Mouse (Mus musculus): Measurements from ENCODE around the gene Zcchc3. TPM values are rescaled to one million over a fixed set of nuclear protein-coding genes. Genes with fewer than 3 reads are reported as not detected.
A peak's percentile ranks its signal among the peaks of the same experiment; 100 is the strongest.

Gene Zcchc3
- polyA plus RNA-seq, 1 experiment = not detected

DNA sequence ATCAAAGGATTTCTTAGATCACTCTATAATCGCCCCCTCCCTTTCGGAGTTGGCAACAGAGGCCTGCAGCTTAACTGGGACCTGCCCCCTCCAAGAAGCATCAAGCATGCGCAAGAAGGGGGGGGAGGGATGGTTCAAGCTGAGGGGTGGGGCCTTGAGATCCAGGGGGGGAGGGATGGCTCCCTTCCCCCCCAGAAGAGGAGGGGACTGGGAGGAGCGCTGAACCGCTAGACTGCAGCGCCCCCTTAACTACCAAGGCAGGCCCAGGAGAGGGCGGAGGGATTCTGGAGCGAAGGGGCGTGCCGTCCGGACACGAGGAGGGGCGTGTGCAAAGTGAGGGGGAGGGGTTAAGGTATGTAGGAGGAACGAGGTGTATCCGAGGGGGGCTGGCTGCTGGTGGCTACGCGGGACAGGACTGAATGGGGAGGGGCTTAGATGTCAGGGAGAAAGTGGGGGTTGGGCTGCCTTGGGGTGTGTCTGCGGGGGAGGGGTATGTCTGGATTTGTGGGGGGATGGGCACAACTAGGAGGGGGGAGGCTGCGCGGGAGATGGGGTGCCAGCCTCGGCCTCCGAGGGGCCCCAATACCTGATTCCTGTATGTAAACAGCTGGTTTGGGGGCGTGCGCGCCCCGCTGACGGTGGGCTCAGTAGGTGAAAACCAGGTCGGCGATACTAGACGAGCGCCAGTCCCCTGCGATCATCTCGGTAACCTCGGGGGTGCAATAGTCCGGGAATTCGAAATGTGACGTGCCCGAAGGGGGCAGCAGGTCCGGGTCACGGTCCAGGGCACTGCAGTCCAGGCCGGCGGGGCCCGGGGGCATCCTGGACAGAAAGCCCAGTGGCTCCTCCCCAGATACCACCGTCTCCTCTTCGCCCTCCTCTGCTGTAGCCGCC is 18.5 kb downstream of the Zcchc3 start:
- Histone ChIP-seq H3K79me3 (ENCODE audit: low read depth) (no peaks in the 10 kb centered on the region), H3K79me2 (ENCODE audit: control insufficient read depth, insufficient read depth) (peaks cover 6% of the 10 kb centered on the region), H3ac (ENCODE audit: control insufficient read depth, insufficient read length, low read depth) (peak overlapping the region; percentile 12), H3K27me3 (ENCODE audit: control insufficient read depth, insufficient read depth, insufficient read length) (no peaks in the 10 kb centered on the region), H3K36me3 (ENCODE audit: control insufficient read depth, insufficient read depth) (no peaks in the 10 kb centered on the region), H3K4me3 (ENCODE audit: insufficient read depth, poor library complexity, severe bottlenecking) (peak overlapping the region; percentile 49)
- TF ChIP-seq CTCF (IDR thresholded peaks at IDR 0.05; ENCODE audit: control insufficient read depth, insufficient read depth, insufficient read length) = peak; percentile 15
- TF ChIP-seq MYOG (IDR thresholded peaks at IDR 0.05; ENCODE audit: control insufficient read depth, extremely low read depth, insufficient read length) = no peak
- no peak for TF ChIP-seq CEBPB (IDR thresholded peaks at IDR 0.05; ENCODE audit: low read depth)
- no peak for TF ChIP-seq MAX (IDR thresholded peaks at IDR 0.05)
- TF ChIP-seq MYOD1 (IDR thresholded peaks at IDR 0.05; ENCODE audit: control insufficient read depth, insufficient read length, low read depth) = no peak
- TF ChIP-seq FOSL1 (IDR thresholded peaks at IDR 0.05; ENCODE audit: insufficient read depth, low read length, poor library complexity, severe bottlenecking) = no peak
- TF ChIP-seq USF1 (IDR thresholded peaks at IDR 0.05; ENCODE audit: low read depth) = no peak

DNA sequence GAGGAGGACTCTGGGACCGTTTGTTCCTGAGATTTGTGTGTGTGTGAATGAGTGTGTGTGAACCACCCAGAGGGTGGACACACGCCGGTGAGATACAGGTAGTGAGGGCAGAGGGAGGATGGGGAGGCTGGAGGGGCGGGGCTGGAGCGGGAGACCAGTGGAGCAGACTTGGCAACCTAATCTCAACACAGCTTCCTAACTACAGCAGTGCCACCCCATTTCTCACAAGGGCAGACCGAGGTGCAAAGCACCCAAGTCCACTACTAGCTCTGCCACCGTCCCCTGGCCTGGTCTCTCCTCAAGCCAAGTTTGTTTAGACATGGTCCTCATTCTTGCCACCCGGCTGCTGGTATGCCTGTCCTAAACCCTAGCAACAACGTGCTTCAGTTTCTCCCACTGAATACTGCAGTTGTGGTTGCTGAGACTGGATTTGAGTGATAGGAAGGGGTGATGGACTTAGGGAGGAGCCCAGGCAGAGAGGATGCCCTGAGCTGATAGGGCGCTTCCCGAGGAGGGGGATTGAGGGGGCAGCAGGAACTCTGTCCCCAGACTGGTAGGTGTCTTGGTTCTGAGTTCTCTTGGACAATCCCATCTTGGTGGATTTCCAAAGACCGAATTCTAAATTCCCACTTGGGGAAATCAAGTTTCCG is 19.4 kb downstream of the Zcchc3 start:
- H3K79me3 ChIP-seq (ENCODE audit: low read depth) = no peaks in the 10 kb centered on the region

DNA sequence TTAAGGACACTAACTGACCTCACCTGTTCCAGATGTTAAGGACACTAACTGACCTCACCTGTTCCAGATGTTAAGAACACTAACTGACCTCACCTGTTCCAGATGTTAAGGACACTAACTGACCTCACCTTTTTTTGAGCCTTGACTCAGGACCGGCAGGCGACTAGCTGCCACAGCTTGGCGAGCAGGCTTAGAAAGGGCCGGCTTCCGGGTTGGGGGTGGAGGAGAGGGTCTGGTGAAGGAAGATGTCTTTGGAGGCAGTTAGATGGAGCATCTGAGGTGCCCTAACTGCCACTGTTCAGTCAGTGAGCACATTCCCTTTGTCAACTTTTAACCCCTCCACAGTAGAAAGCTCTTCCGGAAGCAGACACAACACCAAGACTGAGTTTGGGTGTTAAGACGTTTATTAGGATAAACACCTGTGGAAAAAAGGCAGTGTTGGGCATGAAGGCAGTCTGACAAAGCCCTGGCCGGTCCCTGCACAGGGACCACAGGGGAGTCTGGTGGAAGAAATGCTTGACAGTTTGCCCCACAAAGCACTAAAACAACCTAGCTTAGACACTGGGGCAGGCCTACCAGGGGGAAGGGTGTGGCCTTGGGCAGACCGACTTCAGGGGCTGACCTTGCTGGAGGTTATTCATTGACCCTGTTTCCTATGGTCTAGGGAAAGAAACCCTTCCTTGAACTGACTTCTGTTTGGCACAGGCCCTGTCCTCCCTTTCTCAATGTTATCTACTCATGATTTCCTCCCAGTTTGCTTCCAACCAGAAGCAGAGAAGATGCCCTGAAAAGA is 21.4 kb downstream of the Zcchc3 start:
- TF ChIP-seq MAX (IDR thresholded peaks at IDR 0.05) (no peak), MYOG (IDR thresholded peaks at IDR 0.05; ENCODE audit: control insufficient read depth, extremely low read depth, insufficient read length) (no peak), FOSL1 (IDR thresholded peaks at IDR 0.05; ENCODE audit: insufficient read depth, low read length, poor library complexity, severe bottlenecking) (no peak), CTCF (IDR thresholded peaks at IDR 0.05; ENCODE audit: control insufficient read depth, insufficient read depth, insufficient read length) (no peak), MYOD1 (IDR thresholded peaks at IDR 0.05; ENCODE audit: control insufficient read depth, insufficient read length, low read depth) (no peak), CEBPB (IDR thresholded peaks at IDR 0.05; ENCODE audit: low read depth) (no peak), USF1 (IDR thresholded peaks at IDR 0.05; ENCODE audit: low read depth) (no peak)
- H3ac ChIP-seq (ENCODE audit: control insufficient read depth, insufficient read length, low read depth) = no peak overlapping the region
- H3K79me3 ChIP-seq (ENCODE audit: low read depth) = no peaks in the 10 kb centered on the region
- no peak overlapping the region for H3K4me3 ChIP-seq (ENCODE audit: insufficient read depth, poor library complexity, severe bottlenecking)
- H3K79me2 ChIP-seq (ENCODE audit: control insufficient read depth, insufficient read depth) = peaks cover 6% of the 10 kb centered on the region
- H3K27me3 ChIP-seq (ENCODE audit: control insufficient read depth, insufficient read depth, insufficient read length) = peaks cover 1% of the 10 kb centered on the region
- H3K36me3 ChIP-seq (ENCODE audit: control insufficient read depth, insufficient read depth) = no peaks in the 10 kb centered on the region

More for the DNA sequence above, 19.4 kb downstream of the Zcchc3 start:
- H3K79me2 ChIP-seq (ENCODE audit: control insufficient read depth, insufficient read depth) = peaks cover 6% of the 10 kb centered on the region
- H3K36me3 ChIP-seq (ENCODE audit: control insufficient read depth, insufficient read depth) = no peaks in the 10 kb centered on the region
- no peak overlapping the region for H3K4me3 ChIP-seq (ENCODE audit: insufficient read depth, poor library complexity, severe bottlenecking)
- no peaks in the 10 kb centered on the region for H3K27me3 ChIP-seq (ENCODE audit: control insufficient read depth, insufficient read depth, insufficient read length)
- no peak for TF ChIP-seq MYOG (IDR thresholded peaks at IDR 0.05; ENCODE audit: control insufficient read depth, extremely low read depth, insufficient read length)
- TF ChIP-seq CTCF (IDR thresholded peaks at IDR 0.05; ENCODE audit: control insufficient read depth, insufficient read depth, insufficient read length) = no peak
- TF ChIP-seq MAX (IDR thresholded peaks at IDR 0.05) = no peak
- TF ChIP-seq USF1 (IDR thresholded peaks at IDR 0.05; ENCODE audit: low read depth) = no peak
- no peak for TF ChIP-seq CEBPB (IDR thresholded peaks at IDR 0.05; ENCODE audit: low read depth)
- no peak for TF ChIP-seq MYOD1 (IDR thresholded peaks at IDR 0.05; ENCODE audit: control insufficient read depth, insufficient read length, low read depth)
- TF ChIP-seq FOSL1 (IDR thresholded peaks at IDR 0.05; ENCODE audit: insufficient read depth, low read length, poor library complexity, severe bottlenecking) = no peak
- no peak overlapping the region for H3ac ChIP-seq (ENCODE audit: control insufficient read depth, insufficient read length, low read depth)

DNA sequence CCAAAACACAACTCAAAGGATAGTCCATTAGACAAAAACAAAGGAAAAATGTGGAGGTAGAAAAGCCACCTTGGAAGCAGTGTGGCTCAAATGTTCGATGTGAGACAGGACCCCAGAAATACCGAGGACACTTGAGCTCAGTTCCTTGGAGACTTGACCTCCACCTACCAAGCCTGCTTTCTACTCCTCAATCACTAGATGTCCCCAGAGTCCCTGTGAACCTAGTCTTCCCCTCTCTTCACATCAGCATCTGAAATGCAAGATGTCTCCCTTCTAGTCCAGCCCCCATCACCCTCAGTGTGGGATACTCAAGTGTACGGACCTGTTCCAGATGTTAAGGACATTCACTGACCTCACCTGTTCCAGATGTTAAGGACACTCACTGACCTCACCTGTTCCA is 22.0 kb downstream of the Zcchc3 start:
- Histone ChIP-seq H3K36me3 (ENCODE audit: control insufficient read depth, insufficient read depth) (no peaks in the 10 kb centered on the region), H3K79me3 (ENCODE audit: low read depth) (no peaks in the 10 kb centered on the region), H3K4me3 (ENCODE audit: insufficient read depth, poor library complexity, severe bottlenecking) (no peak overlapping the region), H3ac (ENCODE audit: control insufficient read depth, insufficient read length, low read depth) (no peak overlapping the region), H3K27me3 (ENCODE audit: control insufficient read depth, insufficient read depth, insufficient read length) (peaks cover 6% of the 10 kb centered on the region), H3K79me2 (ENCODE audit: control insufficient read depth, insufficient read depth) (peaks cover 6% of the 10 kb centered on the region)
- TF ChIP-seq CTCF (IDR thresholded peaks at IDR 0.05; ENCODE audit: control insufficient read depth, insufficient read depth, insufficient read length) (peak; percentile 49), CEBPB (IDR thresholded peaks at IDR 0.05; ENCODE audit: low read depth) (no peak)

DNA sequence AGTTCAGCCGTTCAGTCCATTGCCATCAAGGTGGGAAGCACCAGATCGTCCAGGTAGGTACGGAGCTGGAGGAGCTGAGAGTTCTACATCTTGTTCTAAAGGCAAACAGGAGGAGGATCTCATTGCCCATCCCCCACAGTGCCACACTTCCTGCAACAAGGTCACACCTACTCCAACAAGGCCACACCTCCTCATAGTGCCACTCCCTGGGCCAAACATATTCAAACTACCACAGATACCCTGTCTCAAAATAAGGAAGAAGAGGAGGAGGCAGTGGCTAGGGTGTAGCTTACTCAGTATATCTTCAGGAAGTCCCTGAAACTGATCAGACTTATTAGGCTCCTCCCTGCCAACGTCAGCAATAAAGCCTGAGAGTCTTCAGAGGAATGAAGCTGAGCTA is 30.6 kb downstream of the Zcchc3 start:
- no peaks in the 10 kb centered on the region for H3K79me2 ChIP-seq (ENCODE audit: control insufficient read depth, insufficient read depth)
- no peaks in the 10 kb centered on the region for H3K36me3 ChIP-seq (ENCODE audit: control insufficient read depth, insufficient read depth)
- H3K4me3 ChIP-seq (ENCODE audit: insufficient read depth, poor library complexity, severe bottlenecking) = no peak overlapping the region
- no peak overlapping the region for H3ac ChIP-seq (ENCODE audit: control insufficient read depth, insufficient read length, low read depth)
- H3K79me3 ChIP-seq (ENCODE audit: low read depth) = no peaks in the 10 kb centered on the region
- H3K27me3 ChIP-seq (ENCODE audit: control insufficient read depth, insufficient read depth, insufficient read length) = peaks cover 6% of the 10 kb centered on the region
- TF ChIP-seq FOSL1 (IDR thresholded peaks at IDR 0.05; ENCODE audit: insufficient read depth, low read length, poor library complexity, severe bottlenecking) = no peak
- no peak for TF ChIP-seq CEBPB (IDR thresholded peaks at IDR 0.05; ENCODE audit: low read depth)
- TF ChIP-seq MYOG (IDR thresholded peaks at IDR 0.05; ENCODE audit: control insufficient read depth, extremely low read depth, insufficient read length) = no peak
- no peak for TF ChIP-seq MAX (IDR thresholded peaks at IDR 0.05)
- no peak for TF ChIP-seq MYOD1 (IDR thresholded peaks at IDR 0.05; ENCODE audit: control insufficient read depth, insufficient read length, low read depth)
- no peak for TF ChIP-seq CTCF (IDR thresholded peaks at IDR 0.05; ENCODE audit: control insufficient read depth, insufficient read depth, insufficient read length)
- TF ChIP-seq USF1 (IDR thresholded peaks at IDR 0.05; ENCODE audit: low read depth) = no peak
